Mouse (Mus musculus): ENCODE data around the gene Dazl. TPM values are rescaled to one million over a fixed set of nuclear protein-coding genes. Genes with fewer than 3 reads are reported as not detected.

The Dazl gene
- total and polyA plus RNA-seq, 2 experiments from 2014 or later: 0.22 to 1.2 TPM

- H3K36me3 ChIP-seq (ENCODE audit: insufficient read depth, low read length): no peaks in the 10 kb centered on the region
- TF ChIP-seq CTCF (IDR thresholded peaks at IDR 0.05): no peak
- H3K27me3 ChIP-seq (ENCODE audit: insufficient read depth, low read length): no peaks in the 10 kb centered on the region
- H3K4me1 ChIP-seq (ENCODE audit: insufficient read depth, low read length): no peaks in the 10 kb centered on the region
- no peaks in the 10 kb centered on the region for H3K9me3 ChIP-seq (ENCODE audit: low read length)
- ATAC-seq (ENCODE audit: low FRiP score) (no peak), DNase-seq (ENCODE audit: low spot score) (no peak)
- no peak overlapping the region for H3K4me3 ChIP-seq (ENCODE audit: low read depth, low read length)
- H3K27ac ChIP-seq (ENCODE audit: low read depth, low read length): no peak overlapping the region
- H3K4me2 ChIP-seq (ENCODE audit: low read depth, low read length, poor library complexity, severe bottlenecking): no peak overlapping the region
- 58% methylated on average over 10 of the region's 10 CpGs for WGBS
- H3K9ac ChIP-seq (replicated peaks; ENCODE audit: low read length, poor library complexity, severe bottlenecking): no peak overlapping the region
These were observed 16.8 kb upstream of the Dazl start for GRCm38 (mm10) chr17:50310148-50310802.

- no peak for ATAC-seq (ENCODE audit: low FRiP score)
- DNase-seq (ENCODE audit: low spot score): no peak
- H3K4me3 ChIP-seq (ENCODE audit: low read depth, low read length): no peak overlapping the region
- H3K4me1 ChIP-seq (ENCODE audit: insufficient read depth, low read length): no peaks in the 10 kb centered on the region
- no peaks in the 10 kb centered on the region for H3K9me3 ChIP-seq (ENCODE audit: low read length)
- H3K9ac ChIP-seq (replicated peaks; ENCODE audit: low read length, poor library complexity, severe bottlenecking): no peak overlapping the region
- H3K36me3 ChIP-seq (ENCODE audit: insufficient read depth, low read length): no peaks in the 10 kb centered on the region
- H3K4me2 ChIP-seq (ENCODE audit: low read depth, low read length, poor library complexity, severe bottlenecking): no peak overlapping the region
- 63% methylated on average over 5 of the region's 5 CpGs for whole genome bisulfite sequencing
- no peak for TF ChIP-seq CTCF (IDR thresholded peaks at IDR 0.05)
- H3K27ac ChIP-seq (ENCODE audit: low read depth, low read length): no peak overlapping the region
- no peaks in the 10 kb centered on the region for H3K27me3 ChIP-seq (ENCODE audit: insufficient read depth, low read length)
These were observed 16.2 kb upstream of the Dazl start for GRCm38 (mm10) chr17:50309512-50310072.

- Histone ChIP-seq H3K9me3 (ENCODE audit: low read length) (no peaks in the 10 kb centered on the region), H3K27ac (ENCODE audit: low read depth, low read length) (no peak overlapping the region), H3K36me3 (ENCODE audit: insufficient read depth, low read length) (no peaks in the 10 kb centered on the region), H3K4me3 (ENCODE audit: low read depth, low read length) (no peak overlapping the region), H3K4me2 (ENCODE audit: low read depth, low read length, poor library complexity, severe bottlenecking) (no peak overlapping the region), H3K4me1 (ENCODE audit: insufficient read depth, low read length) (no peaks in the 10 kb centered on the region), H3K9ac (replicated peaks; ENCODE audit: low read length, poor library complexity, severe bottlenecking) (no peak overlapping the region), H3K27me3 (ENCODE audit: insufficient read depth, low read length) (no peaks in the 10 kb centered on the region)
- ATAC-seq (ENCODE audit: low FRiP score) (no peak), DNase-seq (ENCODE audit: low spot score) (no peak)
- no peak for TF ChIP-seq CTCF (IDR thresholded peaks at IDR 0.05)
- 50% methylated on average over 5 of the region's 5 CpGs for WGBS
These were observed 15.4 kb upstream of the Dazl start for GRCm38 (mm10) chr17:50308880-50309279.

- Histone ChIP-seq H3K4me1 (ENCODE audit: insufficient read depth, low read length) (no peaks in the 10 kb centered on the region), H3K9me3 (ENCODE audit: low read length) (no peaks in the 10 kb centered on the region), H3K4me2 (ENCODE audit: low read depth, low read length, poor library complexity, severe bottlenecking) (no peak overlapping the region), H3K9ac (replicated peaks; ENCODE audit: low read length, poor library complexity, severe bottlenecking) (no peak overlapping the region), H3K27me3 (ENCODE audit: insufficient read depth, low read length) (no peaks in the 10 kb centered on the region), H3K36me3 (ENCODE audit: insufficient read depth, low read length) (no peaks in the 10 kb centered on the region), H3K4me3 (ENCODE audit: low read depth, low read length) (no peak overlapping the region), H3K27ac (ENCODE audit: low read depth, low read length) (no peak overlapping the region)
- no peak for TF ChIP-seq CTCF (IDR thresholded peaks at IDR 0.05)
- no peak for DNase-seq (ENCODE audit: low spot score)
- WGBS: 89% methylated on average over 10 of the region's 10 CpGs
- no peak for ATAC-seq (ENCODE audit: low FRiP score)
These were observed 14.7 kb upstream of the Dazl start for GRCm38 (mm10) chr17:50308059-50308647.

GRCm38 (mm10) chr17:50302867-50303266 lies 9.4 kb upstream of the Dazl start:
- no peak overlapping the region for H3K4me2 ChIP-seq (ENCODE audit: low read depth, low read length, poor library complexity, severe bottlenecking)
- no peaks in the 10 kb centered on the region for H3K4me1 ChIP-seq (ENCODE audit: insufficient read depth, low read length)
- H3K9me3 ChIP-seq (ENCODE audit: low read length): no peaks in the 10 kb centered on the region
- H3K27ac ChIP-seq (ENCODE audit: low read depth, low read length): no peak overlapping the region
- no peak overlapping the region for H3K9ac ChIP-seq (replicated peaks; ENCODE audit: low read length, poor library complexity, severe bottlenecking)
- H3K36me3 ChIP-seq (ENCODE audit: insufficient read depth, low read length): no peaks in the 10 kb centered on the region
- TF ChIP-seq CTCF (IDR thresholded peaks at IDR 0.05): no peak
- H3K27me3 ChIP-seq (ENCODE audit: insufficient read depth, low read length): no peaks in the 10 kb centered on the region
- no peak for ATAC-seq (ENCODE audit: low FRiP score)
- H3K4me3 ChIP-seq (ENCODE audit: low read depth, low read length): no peak overlapping the region
- DNase-seq (ENCODE audit: low spot score): no peak
- 93% methylated on average over 3 of the region's 3 CpGs for WGBS

- ATAC-seq (ENCODE audit: low FRiP score) (no peak), DNase-seq (ENCODE audit: low spot score) (no peak)
- H3K9ac ChIP-seq (replicated peaks; ENCODE audit: low read length, poor library complexity, severe bottlenecking): no peak overlapping the region
- no peak overlapping the region for H3K27ac ChIP-seq (ENCODE audit: low read depth, low read length)
- no peak for TF ChIP-seq CTCF (IDR thresholded peaks at IDR 0.05)
- WGBS: 90% methylated on average over 11 of the region's 11 CpGs
- H3K4me3 ChIP-seq (ENCODE audit: low read depth, low read length): no peak overlapping the region
- no peaks in the 10 kb centered on the region for H3K9me3 ChIP-seq (ENCODE audit: low read length)
- H3K4me1 ChIP-seq (ENCODE audit: insufficient read depth, low read length): no peaks in the 10 kb centered on the region
- H3K27me3 ChIP-seq (ENCODE audit: insufficient read depth, low read length): no peaks in the 10 kb centered on the region
- no peaks in the 10 kb centered on the region for H3K36me3 ChIP-seq (ENCODE audit: insufficient read depth, low read length)
- H3K4me2 ChIP-seq (ENCODE audit: low read depth, low read length, poor library complexity, severe bottlenecking): no peak overlapping the region
These were observed 6.9 kb upstream of the Dazl start for GRCm38 (mm10) chr17:50300171-50300841.

Measured in midbrain, postnatal 0 days (tissue).